Mouse (Mus musculus) MEL (cell line): Measurements from ENCODE around the gene Elmsan1. TPM values are rescaled to one million over a fixed set of nuclear protein-coding genes. Genes with fewer than 3 reads are reported as not detected.

Experiments used
- DNase-seq: peaks from one replicate; pipeline ENCODE4 v3.0.0; 2011; ENCODE audit warnings: low read depth, low spot score
- H3K27ac ChIP-seq: 2 replicates; pipeline ENCODE4 v1.5.1; 2012; ENCODE audit warnings: low read depth, mild to moderate bottlenecking, control low read depth, low read length, moderate library complexity; ENCODE audit not compliant: control insufficient read depth
- H3K27me3 ChIP-seq, 2 experiments: fragments of 150-350 bp in 1 of 2; sonication (generic) in 1 of 2; 2 replicates each; pipeline ENCODE4 v1.6.1; 2012; ENCODE audit warnings: low read length in 2 of 2, mild to moderate bottlenecking in 2 of 2, improper control_type of control experiment in 1 of 2, moderate library complexity in 1 of 2; ENCODE audit not compliant: insufficient read depth in 2 of 2, control insufficient read depth in 1 of 2
- H3K36me3 ChIP-seq, 2 experiments: 2 replicates each; pipeline ENCODE4 v1.6.1; 2012 to 2014; ENCODE audit warnings: low read length in 2 of 2, improper control_type of control experiment in 1 of 2, inconsistent platforms in 1 of 2, mild to moderate bottlenecking in 1 of 2; ENCODE audit not compliant: insufficient read depth in 2 of 2, control insufficient read depth in 1 of 2
- H3K4me1 ChIP-seq, 2 experiments: fragments of 150-350 bp in 1 of 2; sonication (generic) in 1 of 2; 2 replicates each; pipeline ENCODE4 v1.6.1; 2012; ENCODE audit warnings: low read length in 2 of 2, improper control_type of control experiment in 1 of 2, mild to moderate bottlenecking in 1 of 2; ENCODE audit not compliant: insufficient read depth in 2 of 2, control insufficient read depth in 1 of 2
- H3K4me3 ChIP-seq, 2 experiments: fragments of 150-350 bp in 1 of 2; sonication (generic) in 1 of 2; 2 replicates each; pipeline ENCODE4 v1.5.1; 2012; ENCODE audit warnings: low read depth in 2 of 2, low read length in 2 of 2, mild to moderate bottlenecking in 2 of 2, moderate library complexity in 2 of 2, control low read depth in 1 of 2, improper control_type of control experiment in 1 of 2; ENCODE audit not compliant: control insufficient read depth in 1 of 2, insufficient read depth in 1 of 2
- H3K79me2 ChIP-seq: 2 replicates; pipeline ENCODE4 v1.6.1; 2012; ENCODE audit warnings: mild to moderate bottlenecking, low read length, moderate library complexity; ENCODE audit not compliant: control insufficient read depth, poor library complexity, insufficient read depth
- H3K9ac ChIP-seq: 2 replicates; pipeline ENCODE4 v1.6.1; 2012; ENCODE audit warnings: low read depth, mild to moderate bottlenecking, control low read depth, low read length, moderate library complexity; ENCODE audit not compliant: control insufficient read depth, poor library complexity, severe bottlenecking
- H3K9me3 ChIP-seq: fragments of 150-350 bp; sonication (generic); replicated peaks from 2 replicates; pipeline ENCODE4 v1.6.1; 2012; ENCODE audit warnings: mild to moderate bottlenecking, low read length, improper control_type of control experiment, moderate library complexity; ENCODE audit not compliant: insufficient read depth
- BHLHE40 ChIP-seq: IDR thresholded peaks from 2 replicates; pipeline ENCODE4 v1.6.1; 2012; ENCODE audit warnings: low read depth, mild to moderate bottlenecking, inconsistent platforms, low read length, improper control_type of control experiment, borderline replicate concordance
- CHD1 ChIP-seq: IDR thresholded peaks from 2 replicates; pipeline ENCODE4 v1.6.1; 2012; ENCODE audit warnings: low read depth, mild to moderate bottlenecking, inconsistent platforms, low read length, improper control_type of control experiment
- CHD2 ChIP-seq: IDR thresholded peaks from 2 replicates; pipeline ENCODE4 v1.6.1; 2011; ENCODE audit warnings: low read length, improper control_type of control experiment
- CTCF ChIP-seq, 3 experiments: IDR thresholded peaks in 2 of 3; conservative IDR thresholded peaks in 1 of 3; 2 replicates each; pipeline ENCODE4 v1.5.1; 2011 to 2012; ENCODE audit warnings: low read length in 3 of 3, low read depth in 2 of 3, mild to moderate bottlenecking in 2 of 3, improper control_type of control experiment in 1 of 3, inconsistent platforms in 1 of 3, mixed read lengths in 1 of 3, moderate library complexity in 1 of 3; ENCODE audit not compliant: control insufficient read depth in 1 of 3, insufficient read depth in 1 of 3, poor library complexity in 1 of 3, severe bottlenecking in 1 of 3
- GATA1 ChIP-seq: IDR thresholded peaks from 2 replicates; pipeline ENCODE4 v1.6.1; 2011; ENCODE audit warnings: low read depth, low read length, improper control_type of control experiment
- HCFC1 ChIP-seq: IDR thresholded peaks from 2 replicates; pipeline ENCODE4 v1.6.1; 2012; ENCODE audit warnings: low read depth, mild to moderate bottlenecking, inconsistent platforms, low read length, improper control_type of control experiment, moderate library complexity
- KAT2A ChIP-seq: conservative IDR thresholded peaks from 2 replicates; pipeline ENCODE4 v1.6.1; 2012; ENCODE audit warnings: low read depth, low read length, improper control_type of control experiment, inconsistent platforms
- MYB ChIP-seq: IDR thresholded peaks from 2 replicates; pipeline ENCODE4 v1.6.1; 2011; ENCODE audit warnings: mild to moderate bottlenecking, low read depth, low read length, improper control_type of control experiment
- NRF1 ChIP-seq: IDR thresholded peaks from 2 replicates; pipeline ENCODE4 v1.6.1; 2014; ENCODE audit warnings: low read depth, mild to moderate bottlenecking, inconsistent platforms, low read length, improper control_type of control experiment, moderate library complexity; ENCODE audit not compliant: poor library complexity, insufficient read depth, severe bottlenecking
- POLR2AphosphoS5 ChIP-seq: IDR thresholded peaks from 2 replicates; pipeline ENCODE4 v1.6.1; 2012; ENCODE audit warnings: low read depth, borderline replicate concordance, mild to moderate bottlenecking, inconsistent platforms, low read length, moderate library complexity, mixed read lengths
- RAD21 ChIP-seq: IDR thresholded peaks from 2 replicates; pipeline ENCODE4 v1.6.1; 2011; ENCODE audit warnings: mild to moderate bottlenecking, low read depth, low read length, improper control_type of control experiment
- SIN3A ChIP-seq: IDR thresholded peaks from 2 replicates; pipeline ENCODE4 v1.6.1; 2012; ENCODE audit warnings: low read length, improper control_type of control experiment, inconsistent platforms
- TAL1 ChIP-seq: IDR thresholded peaks from 2 replicates; pipeline ENCODE4 v1.6.1; 2012; ENCODE audit warnings: mild to moderate bottlenecking, inconsistent platforms, low read length, moderate library complexity, mixed read lengths
- TCF12 ChIP-seq: IDR thresholded peaks from 2 replicates; pipeline ENCODE4 v1.6.1; 2014; ENCODE audit warnings: low read depth, mild to moderate bottlenecking, inconsistent platforms, low read length, improper control_type of control experiment, moderate library complexity
- UBTF ChIP-seq: IDR thresholded peaks from 2 replicates; pipeline ENCODE4 v1.6.1; 2012; ENCODE audit warnings: low read depth, mild to moderate bottlenecking, inconsistent platforms, low read length, improper control_type of control experiment, moderate library complexity, borderline replicate concordance; ENCODE audit not compliant: insufficient read depth
- USF1 ChIP-seq: IDR thresholded peaks from 2 replicates; pipeline ENCODE4 v1.6.1; 2014; ENCODE audit warnings: low read depth, mild to moderate bottlenecking, inconsistent platforms, low read length, improper control_type of control experiment, moderate library complexity
- USF2 ChIP-seq, 2 experiments: IDR thresholded peaks; 2 replicates each; pipeline ENCODE4 v1.6.1; 2011 to 2012; ENCODE audit warnings: improper control_type of control experiment in 2 of 2, low read length in 2 of 2, borderline replicate concordance in 1 of 2, inconsistent platforms in 1 of 2, low read depth in 1 of 2, mild to moderate bottlenecking in 1 of 2; ENCODE audit not compliant: insufficient read depth in 1 of 2
- ZC3H11A ChIP-seq: IDR thresholded peaks from 2 replicates; pipeline ENCODE4 v1.6.1; 2012; ENCODE audit warnings: low read depth, mild to moderate bottlenecking, inconsistent platforms, low read length, improper control_type of control experiment
- ZKSCAN1 ChIP-seq: IDR thresholded peaks from 2 replicates; pipeline ENCODE4 v1.6.1; 2012; ENCODE audit warnings: low read depth, mild to moderate bottlenecking, inconsistent platforms, low read length, improper control_type of control experiment, moderate library complexity
- ZMIZ1 ChIP-seq: IDR thresholded peaks from 2 replicates; pipeline ENCODE4 v1.6.1; 2012; ENCODE audit warnings: low read depth, mild to moderate bottlenecking, inconsistent platforms, low read length, improper control_type of control experiment, moderate library complexity
- polyA plus RNA-seq, 2 experiments: library from polyadenylated mRNA; stranded (reverse) in 1 of 2; unstranded in 1 of 2; fragments of >175 nt in 1 of 2; fragments of >200 nt in 1 of 2; gene quantifications; 2 replicates each; pipeline versions ENCODE4 v1.2.1 to v1.2.4; 2012; ENCODE audit warnings: low replicate concordance in 2 of 2, low read depth in 1 of 2; ENCODE audit not compliant: insufficient read length in 2 of 2, insufficient read depth in 1 of 2, missing spikeins in 1 of 2
- total RNA-seq: library from RNA; depleted of rRNA; stranded (reverse); fragments of 300-350 nt; gene quantifications from 2 replicates; pipeline ENCODE4 v1.2.3, GENCODE M21; 2012

The Elmsan1 gene
- total and polyA plus RNA-seq, 3 experiments, result 7.7 to 25.3 TPM; not detected in 1

GRCm38 (mm10) chr12:84222405-84222961 is 3.8 kb upstream of the Elmsan1 start:
- no peak for TF ChIP-seq KAT2A
- no peak for TF ChIP-seq NRF1
- no peak; the same call in 1 of the 2 replicates for TF ChIP-seq SIN3A
- TF ChIP-seq ZKSCAN1, result no peak
- no peak for TF ChIP-seq MYB
- no peak for TF ChIP-seq CHD1
- no peak for TF ChIP-seq UBTF
- TF ChIP-seq HCFC1, result no peak
- TF ChIP-seq TCF12, result no peak
- no peak for TF ChIP-seq RAD21
- no peak for TF ChIP-seq POLR2AphosphoS5
- peak; percentile 91 for TF ChIP-seq USF1
- TF ChIP-seq CHD2, result no peak
- TF ChIP-seq ZMIZ1, result no peak
- TF ChIP-seq TAL1, result peak; percentile 35
- TF ChIP-seq CTCF (IDR thresholded peaks at IDR 0.05 in 2 of 3, conservative IDR thresholded peaks at IDR 0.05 in 1 of 3; ENCODE audit: control insufficient read depth in 1 of 3, insufficient read depth in 1 of 3, low read depth in 2 of 3, low read length in 3 of 3, poor library complexity in 1 of 3, severe bottlenecking in 1 of 3), result no peak
- TF ChIP-seq GATA1, result no peak
- peak; percentile 74; the same call in 1 of the 2 replicates for TF ChIP-seq BHLHE40
- no peak for TF ChIP-seq ZC3H11A
- TF ChIP-seq USF2 (IDR thresholded peaks at IDR 0.05; ENCODE audit: borderline replicate concordance in 1 of 2, insufficient read depth in 1 of 2, low read depth in 1 of 2, low read length in 2 of 2), result peak; percentile 38 to 56; a peak in 2 of 4 replicates
- Histone ChIP-seq H3K4me3 (peak overlapping the region; percentile 28 to 41), H3K27ac (no peak overlapping the region), H3K79me2 (peaks cover 15% of the 10 kb centered on the region), H3K9ac (peak overlapping the region; percentile 44), H3K4me1 (peaks cover 0 to 5% of the 10 kb centered on the region in 2 experiments; a peak in 2 of 4 replicates), H3K36me3 (peaks cover 0 to 1% of the 10 kb centered on the region in 2 experiments; a peak in 1 of 4 replicates), H3K9me3 (no peaks in the 10 kb centered on the region), H3K27me3 (peaks cover 0 to 3% of the 10 kb centered on the region in 2 experiments; a peak in 2 of 4 replicates)
- peak; percentile 37 for DNase-seq
